Mouse (Mus musculus): ENCODE results near the gene Mxra8. TPM values are rescaled to one million over a fixed set of nuclear protein-coding genes. Genes with fewer than 3 reads are reported as not detected.

Gene Mxra8
- polyA plus RNA-seq, 1 experiment = 38.0 TPM

- peaks cover 75% of the 10 kb centered on the region for H3K79me2 ChIP-seq (ENCODE audit: control insufficient read depth, insufficient read depth)
- H3K36me3 ChIP-seq (ENCODE audit: control insufficient read depth, insufficient read depth) = peaks cover 35% of the 10 kb centered on the region
- peaks cover 32% of the 10 kb centered on the region for H3K79me3 ChIP-seq (ENCODE audit: low read depth)
- H3ac ChIP-seq (ENCODE audit: control insufficient read depth, insufficient read length, low read depth) = no peak overlapping the region
- H3K27me3 ChIP-seq (ENCODE audit: control insufficient read depth, insufficient read depth, insufficient read length) = no peaks in the 10 kb centered on the region
- TF ChIP-seq USF1 (IDR thresholded peaks at IDR 0.05; ENCODE audit: low read depth) = peak; percentile 36
- no peak for TF ChIP-seq CTCF (IDR thresholded peaks at IDR 0.05; ENCODE audit: control insufficient read depth, insufficient read depth, insufficient read length)
- no peak overlapping the region for H3K4me3 ChIP-seq (ENCODE audit: insufficient read depth, poor library complexity, severe bottlenecking)
Measured at GRCm38 (mm10) chr4:155871404-155871803, 31.9 kb downstream of the Mxra8 start.

GRCm38 (mm10) chr4:155883587-155883986, 44.1 kb downstream of the Mxra8 start:
- no peak overlapping the region for H3K4me3 ChIP-seq (ENCODE audit: insufficient read depth, poor library complexity, severe bottlenecking)
- peaks cover 30% of the 10 kb centered on the region for H3K36me3 ChIP-seq (ENCODE audit: control insufficient read depth, insufficient read depth)
- no peaks in the 10 kb centered on the region for H3K27me3 ChIP-seq (ENCODE audit: control insufficient read depth, insufficient read depth, insufficient read length)
- peaks cover 22% of the 10 kb centered on the region for H3K79me2 ChIP-seq (ENCODE audit: control insufficient read depth, insufficient read depth)
- H3K79me3 ChIP-seq (ENCODE audit: low read depth) = peaks cover 5% of the 10 kb centered on the region
- TF ChIP-seq FOSL1 (IDR thresholded peaks at IDR 0.05; ENCODE audit: insufficient read depth, low read length, poor library complexity, severe bottlenecking) (no peak), CTCF (IDR thresholded peaks at IDR 0.05; ENCODE audit: control insufficient read depth, insufficient read depth, insufficient read length) (no peak), CEBPB (IDR thresholded peaks at IDR 0.05; ENCODE audit: low read depth) (no peak), MYOG (IDR thresholded peaks at IDR 0.05; ENCODE audit: control insufficient read depth, extremely low read depth, insufficient read length) (no peak), MYOD1 (IDR thresholded peaks at IDR 0.05; ENCODE audit: control insufficient read depth, insufficient read length, low read depth) (no peak), USF1 (IDR thresholded peaks at IDR 0.05; ENCODE audit: low read depth) (no peak), MAX (IDR thresholded peaks at IDR 0.05) (no peak)
- H3ac ChIP-seq (ENCODE audit: control insufficient read depth, insufficient read length, low read depth) = no peak overlapping the region

GRCm38 (mm10) chr4:155886330-155886729, 46.9 kb downstream of the Mxra8 start:
- TF ChIP-seq MYOG (IDR thresholded peaks at IDR 0.05; ENCODE audit: control insufficient read depth, extremely low read depth, insufficient read length) (no peak), MAX (IDR thresholded peaks at IDR 0.05) (no peak), CEBPB (IDR thresholded peaks at IDR 0.05; ENCODE audit: low read depth) (no peak), CTCF (IDR thresholded peaks at IDR 0.05; ENCODE audit: control insufficient read depth, insufficient read depth, insufficient read length) (no peak), USF1 (IDR thresholded peaks at IDR 0.05; ENCODE audit: low read depth) (no peak), FOSL1 (IDR thresholded peaks at IDR 0.05; ENCODE audit: insufficient read depth, low read length, poor library complexity, severe bottlenecking) (no peak)
- no peak overlapping the region for H3K4me3 ChIP-seq (ENCODE audit: insufficient read depth, poor library complexity, severe bottlenecking)
- peaks cover 23% of the 10 kb centered on the region for H3K79me2 ChIP-seq (ENCODE audit: control insufficient read depth, insufficient read depth)
- H3K79me3 ChIP-seq (ENCODE audit: low read depth) = peaks cover 7% of the 10 kb centered on the region
- H3K27me3 ChIP-seq (ENCODE audit: control insufficient read depth, insufficient read depth, insufficient read length) = no peaks in the 10 kb centered on the region
- no peak overlapping the region for H3ac ChIP-seq (ENCODE audit: control insufficient read depth, insufficient read length, low read depth)
- H3K36me3 ChIP-seq (ENCODE audit: control insufficient read depth, insufficient read depth) = peaks cover 42% of the 10 kb centered on the region

- Histone ChIP-seq H3K36me3 (ENCODE audit: control insufficient read depth, insufficient read depth) (peaks cover 42% of the 10 kb centered on the region), H3K4me3 (ENCODE audit: insufficient read depth, poor library complexity, severe bottlenecking) (no peak overlapping the region), H3ac (ENCODE audit: control insufficient read depth, insufficient read length, low read depth) (no peak overlapping the region), H3K79me2 (ENCODE audit: control insufficient read depth, insufficient read depth) (peaks cover 31% of the 10 kb centered on the region), H3K79me3 (ENCODE audit: low read depth) (peaks cover 9% of the 10 kb centered on the region), H3K27me3 (ENCODE audit: control insufficient read depth, insufficient read depth, insufficient read length) (no peaks in the 10 kb centered on the region)
- no peak for TF ChIP-seq USF1 (IDR thresholded peaks at IDR 0.05; ENCODE audit: low read depth)
- TF ChIP-seq MYOD1 (IDR thresholded peaks at IDR 0.05; ENCODE audit: control insufficient read depth, insufficient read length, low read depth) = no peak
- no peak for TF ChIP-seq MAX (IDR thresholded peaks at IDR 0.05)
- TF ChIP-seq FOSL1 (IDR thresholded peaks at IDR 0.05; ENCODE audit: insufficient read depth, low read length, poor library complexity, severe bottlenecking) = no peak
- TF ChIP-seq CEBPB (IDR thresholded peaks at IDR 0.05; ENCODE audit: low read depth) = no peak
- no peak for TF ChIP-seq MYOG (IDR thresholded peaks at IDR 0.05; ENCODE audit: control insufficient read depth, extremely low read depth, insufficient read length)
- no peak for TF ChIP-seq CTCF (IDR thresholded peaks at IDR 0.05; ENCODE audit: control insufficient read depth, insufficient read depth, insufficient read length)
Measured at GRCm38 (mm10) chr4:155887674-155888073, 48.2 kb downstream of the Mxra8 start.

- peaks cover 42% of the 10 kb centered on the region for H3K36me3 ChIP-seq (ENCODE audit: control insufficient read depth, insufficient read depth)
- H3K27me3 ChIP-seq (ENCODE audit: control insufficient read depth, insufficient read depth, insufficient read length) = no peaks in the 10 kb centered on the region
- no peak overlapping the region for H3K4me3 ChIP-seq (ENCODE audit: insufficient read depth, poor library complexity, severe bottlenecking)
- H3ac ChIP-seq (ENCODE audit: control insufficient read depth, insufficient read length, low read depth) = no peak overlapping the region
- H3K79me3 ChIP-seq (ENCODE audit: low read depth) = peaks cover 14% of the 10 kb centered on the region
- peaks cover 36% of the 10 kb centered on the region for H3K79me2 ChIP-seq (ENCODE audit: control insufficient read depth, insufficient read depth)
- TF ChIP-seq MYOD1 (IDR thresholded peaks at IDR 0.05; ENCODE audit: control insufficient read depth, insufficient read length, low read depth) (no peak), FOSL1 (IDR thresholded peaks at IDR 0.05; ENCODE audit: insufficient read depth, low read length, poor library complexity, severe bottlenecking) (no peak), CEBPB (IDR thresholded peaks at IDR 0.05; ENCODE audit: low read depth) (no peak), MAX (IDR thresholded peaks at IDR 0.05) (no peak), USF1 (IDR thresholded peaks at IDR 0.05; ENCODE audit: low read depth) (no peak)
Measured at GRCm38 (mm10) chr4:155888181-155888580, 48.7 kb downstream of the Mxra8 start.

GRCm38 (mm10) chr4:155889316-155889715, 49.8 kb downstream of the Mxra8 start:
- H3K36me3 ChIP-seq (ENCODE audit: control insufficient read depth, insufficient read depth) = peaks cover 42% of the 10 kb centered on the region
- H3ac ChIP-seq (ENCODE audit: control insufficient read depth, insufficient read length, low read depth) = no peak overlapping the region
- peaks cover 22% of the 10 kb centered on the region for H3K79me3 ChIP-seq (ENCODE audit: low read depth)
- no peak overlapping the region for H3K4me3 ChIP-seq (ENCODE audit: insufficient read depth, poor library complexity, severe bottlenecking)
- H3K79me2 ChIP-seq (ENCODE audit: control insufficient read depth, insufficient read depth) = peaks cover 47% of the 10 kb centered on the region
- H3K27me3 ChIP-seq (ENCODE audit: control insufficient read depth, insufficient read depth, insufficient read length) = no peaks in the 10 kb centered on the region
- TF ChIP-seq CEBPB (IDR thresholded peaks at IDR 0.05; ENCODE audit: low read depth) (no peak), FOSL1 (IDR thresholded peaks at IDR 0.05; ENCODE audit: insufficient read depth, low read length, poor library complexity, severe bottlenecking) (no peak), MAX (IDR thresholded peaks at IDR 0.05) (no peak), MYOG (IDR thresholded peaks at IDR 0.05; ENCODE audit: control insufficient read depth, extremely low read depth, insufficient read length) (no peak), CTCF (IDR thresholded peaks at IDR 0.05; ENCODE audit: control insufficient read depth, insufficient read depth, insufficient read length) (no peak), MYOD1 (IDR thresholded peaks at IDR 0.05; ENCODE audit: control insufficient read depth, insufficient read length, low read depth) (no peak), USF1 (IDR thresholded peaks at IDR 0.05; ENCODE audit: low read depth) (no peak)
